Mouse (Mus musculus) right cerebral cortex, postnatal 10 days (tissue): Measurements from ENCODE around the gene Mapk1.

Source experiments
- DNase-seq, 2 experiments: peaks; one replicate each; pipeline ENCODE4 v3.0.0; 2021; ENCODE audit warnings: low spot score in 2 of 2

The Mapk1 gene

DNA sequence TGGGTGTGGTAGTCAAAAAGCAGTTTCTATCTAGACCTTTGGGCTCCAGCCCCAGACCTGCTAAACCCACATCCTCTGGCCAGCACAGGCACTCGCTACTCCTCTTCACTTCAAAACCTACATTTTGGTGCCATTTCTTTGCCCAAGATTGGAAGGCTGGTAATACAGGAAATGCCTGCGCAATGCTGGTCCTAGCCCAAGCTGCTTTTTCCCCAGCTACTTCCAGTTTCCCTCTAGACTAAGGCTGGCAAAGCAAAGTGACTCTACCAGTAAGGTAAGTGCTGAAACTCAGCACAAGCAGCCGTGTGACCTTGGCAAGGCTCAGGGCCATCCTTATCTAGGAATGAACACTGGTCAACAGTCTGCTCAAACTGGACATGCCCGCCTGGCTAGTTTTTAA, 102.5 kb downstream of the Mapk1 start:
- no peak for DNase-seq

DNA sequence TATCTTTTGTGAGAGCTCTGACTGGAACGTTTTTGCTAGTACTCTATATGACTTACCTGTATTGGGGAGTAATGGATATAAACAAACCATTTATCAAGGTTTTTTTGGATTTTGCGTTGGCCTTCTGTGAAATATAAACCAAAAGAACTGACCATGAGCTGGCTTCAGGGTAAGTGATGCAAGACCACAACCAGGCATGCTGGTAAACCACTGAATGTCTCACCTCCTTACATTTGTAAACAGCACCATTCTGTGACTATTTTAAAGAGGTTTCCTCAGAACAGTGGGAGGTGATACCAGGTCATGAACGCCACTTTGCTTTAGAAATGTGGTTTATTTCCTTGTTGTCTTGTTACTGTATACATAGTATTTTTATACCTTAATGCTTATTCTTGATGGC, 103.1 kb downstream of the Mapk1 start:
- no peak for DNase-seq

DNA sequence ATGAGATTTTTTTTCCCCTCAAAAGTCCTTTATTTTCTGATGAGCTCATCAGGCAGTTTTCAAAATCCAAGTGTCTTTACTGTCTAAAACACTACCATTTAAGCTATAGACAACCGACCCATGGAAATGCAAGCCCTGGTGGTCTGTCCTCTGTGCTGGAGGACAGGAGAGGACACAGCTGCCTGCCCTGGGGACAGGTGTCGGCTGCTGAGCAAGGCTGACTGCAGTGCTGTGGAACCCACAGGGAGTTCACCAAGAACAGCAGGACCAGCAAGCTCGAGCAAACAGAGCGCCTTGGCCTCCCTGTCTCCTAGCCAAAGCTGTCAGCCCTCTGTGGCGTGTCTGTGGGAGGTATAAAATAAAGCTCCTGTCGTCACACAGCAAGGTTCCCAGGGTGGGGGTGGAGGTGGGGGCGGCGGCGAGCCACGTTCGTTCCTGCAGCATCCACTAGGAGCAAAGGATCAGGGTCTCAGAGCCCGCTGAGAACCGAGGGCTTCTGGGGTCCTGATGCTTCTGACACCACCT, 103.5 kb downstream of the Mapk1 start:
- DNase-seq: no peak

DNA sequence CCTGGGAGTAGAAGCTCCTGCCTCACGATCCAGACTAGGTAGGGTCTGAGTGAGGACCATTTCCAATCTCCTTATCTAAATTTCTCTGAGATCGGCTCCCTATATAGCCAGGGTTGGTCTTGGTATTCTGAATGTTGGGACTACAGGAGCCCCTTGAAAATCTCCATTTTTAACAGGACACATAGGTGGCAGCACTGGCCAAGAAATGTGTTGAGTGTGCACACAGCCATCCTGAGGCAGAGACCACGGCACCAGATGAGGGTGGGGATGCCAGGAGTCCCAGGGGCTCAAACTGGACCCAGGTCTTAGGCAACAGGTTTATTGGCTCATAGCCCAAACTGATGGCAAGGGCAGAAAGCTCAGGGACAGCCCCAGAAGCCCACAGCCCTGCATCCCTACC, 105.2 kb downstream of the Mapk1 start:
- no peak for DNase-seq

DNA sequence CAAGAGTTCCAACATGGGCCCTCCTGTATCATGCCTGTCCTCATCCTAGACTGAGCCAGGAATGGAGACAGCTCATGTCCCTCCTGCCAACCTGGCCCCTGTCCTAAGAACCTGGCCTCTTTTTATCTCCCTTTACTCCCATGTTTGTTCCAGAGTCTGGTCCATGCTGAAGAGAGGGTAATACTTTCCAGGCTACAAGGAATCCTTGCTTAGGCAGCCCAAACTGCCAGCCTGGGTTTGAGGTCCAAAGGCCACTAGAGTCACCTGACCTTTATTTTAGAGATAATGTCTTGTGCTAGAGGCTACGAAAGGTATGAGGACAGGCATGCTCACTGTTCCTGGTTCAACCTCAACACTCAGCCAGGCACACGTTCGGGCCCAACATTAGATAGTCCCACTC, 113.8 kb downstream of the Mapk1 start:
- DNase-seq: no peak
